In genomic region chr6:83582135-83582937, GRCm38 (mm10) we compare ENCODE assay signal across 12 mouse cellular contexts. TPM values are rescaled to one million over a fixed set of nuclear protein-coding genes. Genes with fewer than 3 reads are reported as not detected.
DNase-seq lines count a peak whose midpoint lies in the region; ATAC-seq lines count a peak whose summit lies in the region.
"Had no signal": no experiment of that assay in that cellular context is flagged by ENCODE, and none has a peak within 500 bp of the region (broad histone marks: within the 10 kb centered on the region; RNA-seq: fewer than 3 reads in every experiment).

No protein-coding gene starts in this region.

- intact Hi-C loops in gastrocnemius, postnatal 36 days (cut with DNase I) = loop anchor here (2.0 kb wide), 1 partner anchor 90 kb away; no protein-coding TSS in a partner anchor

- H3K4me3 ChIP-seq in limb, embryonic 13.5 days = no peak overlapping the region; the same call in 1 of the 2 replicates
- H3K4me3 ChIP-seq in limb, embryonic 10.5 days = no peak overlapping the region
- no peak overlapping the region for H3K4me3 ChIP-seq in embryonic facial prominence, embryonic 14.5 days (ENCODE audit: low read depth, low read length)
- no peak overlapping the region for H3K4me3 ChIP-seq in hindbrain, embryonic 13.5 days
- peak overlapping the region; percentile 1; the same call in 1 of the 2 replicates for H3K4me3 ChIP-seq in neural tube, embryonic 13.5 days
- H3K4me3 ChIP-seq: limb, embryonic 12.5 days had no signal

- no peak overlapping the region for H3K27ac ChIP-seq in limb, embryonic 13.5 days
- H3K27ac ChIP-seq in limb, embryonic 10.5 days = no peak overlapping the region
- H3K27ac ChIP-seq in embryonic facial prominence, embryonic 14.5 days (replicated peaks; ENCODE audit: low read depth, low read length) = no peak overlapping the region
- H3K27ac ChIP-seq in hindbrain, embryonic 13.5 days = no peak overlapping the region
- no peak overlapping the region for H3K27ac ChIP-seq in neural tube, embryonic 13.5 days (replicated peaks)
- H3K27ac ChIP-seq: limb, embryonic 12.5 days; macrophage had no signal

- 0 out of 2 replicates have a peak overlapping the region, but pooled peaks have one; percentile 7 for H3K4me2 ChIP-seq in limb, embryonic 13.5 days (replicated peaks)
- peak overlapping the region; percentile 26; the same call in 1 of the 2 replicates for H3K4me2 ChIP-seq in embryonic facial prominence, embryonic 14.5 days (ENCODE audit: low read depth, low read length)
- H3K4me2 ChIP-seq in hindbrain, embryonic 13.5 days = peak overlapping the region; percentile 22
- H3K4me2 ChIP-seq in neural tube, embryonic 13.5 days = peak overlapping the region; percentile 33
- H3K4me2 ChIP-seq: limb, embryonic 12.5 days had no signal

- no peaks in the 10 kb centered on the region for H3K36me3 ChIP-seq in limb, embryonic 13.5 days
- no peaks in the 10 kb centered on the region for H3K36me3 ChIP-seq in limb, embryonic 10.5 days
- no peaks in the 10 kb centered on the region for H3K36me3 ChIP-seq in embryonic facial prominence, embryonic 14.5 days (ENCODE audit: control insufficient read depth, insufficient read depth, low read length)
- H3K36me3 ChIP-seq in hindbrain, embryonic 13.5 days = no peaks in the 10 kb centered on the region
- no peaks in the 10 kb centered on the region for H3K36me3 ChIP-seq in neural tube, embryonic 13.5 days
- H3K36me3 ChIP-seq: G1E; limb, embryonic 12.5 days had no signal

- DNase-seq in limb, embryonic 10.5 days (ENCODE audit: low spot score) = no peak
- no peak for DNase-seq in embryonic facial prominence, embryonic 14.5 days (ENCODE audit: low spot score)
- DNase-seq in right cerebral cortex, adult 18-20 months = no peak
- DNase-seq in adrenal gland, adult 18-20 months (ENCODE audit: low spot score in 2 of 2) = no peak
- DNase-seq in gastrocnemius, postnatal 36 days = no peak

- no peak for ATAC-seq in limb, embryonic 13.5 days (ENCODE audit: low FRiP score, low read depth)
- ATAC-seq in embryonic facial prominence, embryonic 14.5 days (ENCODE audit: low read depth) = no peak
- ATAC-seq in hindbrain, embryonic 13.5 days (ENCODE audit: low FRiP score) = peak; percentile 28; the same call in 1 of the 2 replicates
- peak; percentile 53 for ATAC-seq in neural tube, embryonic 13.5 days (ENCODE audit: low read depth)

- peaks cover 38% of the 10 kb centered on the region; the same call in 1 of the 2 replicates for H3K27me3 ChIP-seq in limb, embryonic 13.5 days
- peaks cover 29% of the 10 kb centered on the region for H3K27me3 ChIP-seq in limb, embryonic 10.5 days (ENCODE audit: low read depth, poor library complexity, severe bottlenecking)
- 0 out of 2 replicates have a peak, but pooled peaks cover 3% of the 10 kb centered on the region for H3K27me3 ChIP-seq in embryonic facial prominence, embryonic 14.5 days (replicated peaks; ENCODE audit: control insufficient read depth, insufficient read depth, low read length)
- H3K27me3 ChIP-seq in hindbrain, embryonic 13.5 days = peaks cover 8% of the 10 kb centered on the region
- peaks cover 4% of the 10 kb centered on the region for H3K27me3 ChIP-seq in neural tube, embryonic 13.5 days

- no peaks in the 10 kb centered on the region for H3K4me1 ChIP-seq in limb, embryonic 13.5 days
- H3K4me1 ChIP-seq in limb, embryonic 10.5 days = 0 out of 2 replicates have a peak, but pooled peaks cover 5% of the 10 kb centered on the region
- no peaks in the 10 kb centered on the region for H3K4me1 ChIP-seq in embryonic facial prominence, embryonic 14.5 days (ENCODE audit: control insufficient read depth, insufficient read depth, low read length)
- H3K4me1 ChIP-seq in hindbrain, embryonic 13.5 days (replicated peaks) = 0 out of 2 replicates have a peak, but pooled peaks cover 4% of the 10 kb centered on the region
- peaks cover 7% of the 10 kb centered on the region for H3K4me1 ChIP-seq in neural tube, embryonic 13.5 days (replicated peaks)
- H3K4me1 ChIP-seq: limb, embryonic 12.5 days had no signal

- 44% methylated on average over 20 of the region's 20 CpGs for WGBS in limb, embryonic 13.5 days
- 43% methylated on average over 20 of the region's 20 CpGs for WGBS in limb, embryonic 10.5 days
- WGBS in embryonic facial prominence, embryonic 14.5 days = 38% methylated on average over 20 of the region's 20 CpGs
- WGBS in hindbrain, embryonic 13.5 days = 42% methylated on average over 20 of the region's 20 CpGs
- WGBS in neural tube, embryonic 13.5 days = 40% methylated on average over 20 of the region's 20 CpGs

- H3K9ac ChIP-seq in limb, embryonic 13.5 days = no peak overlapping the region; the same call in 1 of the 2 replicates
- no peak overlapping the region for H3K9ac ChIP-seq in embryonic facial prominence, embryonic 14.5 days (ENCODE audit: low read depth, low read length)
- 0 out of 2 replicates have a peak overlapping the region, but pooled peaks have one; percentile 19 for H3K9ac ChIP-seq in hindbrain, embryonic 13.5 days
- peak overlapping the region; percentile 43; the same call in 1 of the 2 replicates for H3K9ac ChIP-seq in neural tube, embryonic 13.5 days
- H3K9ac ChIP-seq: limb, embryonic 12.5 days had no signal

- H3K9me3 ChIP-seq in limb, embryonic 13.5 days = no peaks in the 10 kb centered on the region
- H3K9me3 ChIP-seq in limb, embryonic 10.5 days (replicated peaks) = no peaks in the 10 kb centered on the region
- H3K9me3 ChIP-seq in embryonic facial prominence, embryonic 14.5 days (ENCODE audit: control insufficient read depth, low read length) = no peaks in the 10 kb centered on the region
- H3K9me3 ChIP-seq in hindbrain, embryonic 13.5 days = no peaks in the 10 kb centered on the region
- H3K9me3 ChIP-seq in neural tube, embryonic 13.5 days = no peaks in the 10 kb centered on the region
- H3K9me3 ChIP-seq: G1E; limb, embryonic 12.5 days had no signal

RNA-seq across cellular contexts. Expression of gene Stambp, which starts 9.8 kb away (rescaled TPM):
- 24.4 and 24.8 TPM in 2 replicates for polyA plus RNA-seq in limb, embryonic 13.5 days (2015; fragmentation: Nextera tagmentation; extraction: Ambion mirVana)
- 13.0 and 16.5 TPM in 2 replicates for polyA plus RNA-seq in limb, embryonic 10.5 days (2016; fragmentation: Nextera tagmentation; extraction: Ambion mirVana)
- 26.2 and 28.1 TPM in 2 replicates for polyA plus RNA-seq in embryonic facial prominence, embryonic 14.5 days (2014; fragmentation: Nextera tagmentation; extraction: Ambion mirVana)
- 50.1 and 51.4 TPM in 2 replicates for polyA plus RNA-seq in hindbrain, embryonic 13.5 days (2015; fragmentation: Nextera tagmentation; extraction: Ambion mirVana)
- 46.4 and 49.3 TPM in 2 replicates for polyA plus RNA-seq in neural tube, embryonic 13.5 days (2015; fragmentation: Nextera tagmentation; extraction: Ambion mirVana)
- total RNA-seq in adrenal gland, adult 18-20 months (2021) = 10 to 100 TPM; 20.6 to 21.8 TPM
- total RNA-seq in gastrocnemius, postnatal 36 days (2021) = 1 to 10 TPM; 5.5 to 6.5 TPM

RNA-seq across cellular contexts. Expression of gene Actg2, which starts 46.3 kb away (rescaled TPM):
- polyA plus RNA-seq in limb, embryonic 13.5 days (2015; fragmentation: Nextera tagmentation; extraction: Ambion mirVana) = 2.9 and 3.4 TPM in 2 replicates
- 0.43 and 1.3 TPM in 2 replicates for polyA plus RNA-seq in limb, embryonic 10.5 days (2016; fragmentation: Nextera tagmentation; extraction: Ambion mirVana)
- polyA plus RNA-seq in embryonic facial prominence, embryonic 14.5 days (2014; fragmentation: Nextera tagmentation; extraction: Ambion mirVana) = 11.0 and 13.2 TPM in 2 replicates
- 2.0 and 2.8 TPM in 2 replicates for polyA plus RNA-seq in hindbrain, embryonic 13.5 days (2015; fragmentation: Nextera tagmentation; extraction: Ambion mirVana)
- 1.9 and 2.0 TPM in 2 replicates for polyA plus RNA-seq in neural tube, embryonic 13.5 days (2015; fragmentation: Nextera tagmentation; extraction: Ambion mirVana)
- total RNA-seq in adrenal gland, adult 18-20 months (2021) = under 1 TPM; 0.38 to 0.53 TPM
- under 1 TPM in 1 of 2 experiments, not detected in 1; 0.39 TPM for total RNA-seq in gastrocnemius, postnatal 36 days (2021)
- total RNA-seq: layer of hippocampus, adult 8-10 months had no signal
- polyA plus RNA-seq: G1E, macrophage had no signal

Comparison
In these comparisons a context has a peak if more than half of its experiments do, and no peak if none do; other contexts are left out.
1. ATAC-seq: peak in hindbrain, embryonic 13.5 days (single experiment) and neural tube, embryonic 13.5 days (single experiment); none in limb, embryonic 13.5 days (single experiment) and embryonic facial prominence, embryonic 14.5 days (single experiment).
2. H3K9ac ChIP-seq: peak in hindbrain, embryonic 13.5 days (single experiment) and neural tube, embryonic 13.5 days (single experiment); none in limb, embryonic 13.5 days (single experiment) and embryonic facial prominence, embryonic 14.5 days (single experiment).
3. Peak in every context shown above with its lines, with median percentiles within 50 percentile points of each other: H3K4me2 ChIP-seq.